Mouse (Mus musculus): ENCODE measurements around the gene Vmn1r132.
"Not testable (repeated sequence)": the region's sequence is repeated elsewhere in the genome, so short reads cannot be mapped to it uniquely, and the experiment has no call there.

The Vmn1r132 gene

DNA sequence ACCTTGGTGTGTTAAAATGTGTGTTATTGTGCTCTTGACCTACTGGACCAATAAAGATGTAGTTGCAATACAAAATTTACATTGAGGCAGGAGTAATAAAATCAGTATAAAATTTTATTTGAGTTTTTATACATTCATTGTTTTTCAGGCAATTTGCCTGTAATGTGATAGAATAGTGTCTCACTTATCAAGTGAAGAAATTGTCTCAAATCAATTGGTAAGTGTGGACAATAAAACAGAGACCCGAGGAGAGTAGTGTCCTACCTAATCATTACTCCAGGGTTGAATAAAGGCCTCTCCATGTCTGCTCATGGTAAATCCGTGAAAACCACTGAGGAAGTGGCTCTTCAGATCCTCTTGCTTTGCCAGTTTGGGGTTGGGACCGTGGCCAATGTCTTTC, at the start of gene Vmn1r132:
TSS of gene Vmn1r132 (plus strand) at position 301 of the 400 bp plus-strand sequence.
- not testable (repeated sequence) for DNase-seq

All from B cell, adult 2 months (primary cell).